Mouse (Mus musculus): ENCODE measurements around the gene Jade2.
A peak's percentile ranks its signal among the peaks of the same experiment; 100 is the strongest.

Gene Jade2

DNA sequence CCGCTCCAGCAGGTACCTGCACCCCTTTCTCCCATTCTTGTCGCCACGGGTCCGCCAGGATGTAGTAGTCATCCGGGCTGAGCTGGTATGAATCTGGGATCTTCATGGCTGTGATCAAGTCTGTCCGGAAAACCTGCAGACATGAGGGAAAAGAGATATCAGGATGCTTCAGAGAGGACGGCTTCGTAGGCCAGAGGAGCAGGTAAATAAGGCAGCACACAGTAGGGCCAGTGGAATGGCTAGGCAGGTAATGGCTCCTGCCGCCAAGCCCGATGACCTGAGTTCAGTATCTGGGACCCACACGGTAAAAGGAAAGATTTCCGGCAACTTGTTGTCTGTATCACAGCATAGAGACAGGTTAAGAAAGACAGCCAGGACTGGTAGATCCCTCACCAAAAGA is 21.9 kb downstream of the Jade2 start:
- no peak for DNase-seq (ENCODE audit: low read depth, low spot score)

GRCm38 (mm10) chr11:51834067-51834411 is 23.4 kb downstream of the Jade2 start:
- DNase-seq (ENCODE audit: low read depth, low spot score) = no peak

DNA sequence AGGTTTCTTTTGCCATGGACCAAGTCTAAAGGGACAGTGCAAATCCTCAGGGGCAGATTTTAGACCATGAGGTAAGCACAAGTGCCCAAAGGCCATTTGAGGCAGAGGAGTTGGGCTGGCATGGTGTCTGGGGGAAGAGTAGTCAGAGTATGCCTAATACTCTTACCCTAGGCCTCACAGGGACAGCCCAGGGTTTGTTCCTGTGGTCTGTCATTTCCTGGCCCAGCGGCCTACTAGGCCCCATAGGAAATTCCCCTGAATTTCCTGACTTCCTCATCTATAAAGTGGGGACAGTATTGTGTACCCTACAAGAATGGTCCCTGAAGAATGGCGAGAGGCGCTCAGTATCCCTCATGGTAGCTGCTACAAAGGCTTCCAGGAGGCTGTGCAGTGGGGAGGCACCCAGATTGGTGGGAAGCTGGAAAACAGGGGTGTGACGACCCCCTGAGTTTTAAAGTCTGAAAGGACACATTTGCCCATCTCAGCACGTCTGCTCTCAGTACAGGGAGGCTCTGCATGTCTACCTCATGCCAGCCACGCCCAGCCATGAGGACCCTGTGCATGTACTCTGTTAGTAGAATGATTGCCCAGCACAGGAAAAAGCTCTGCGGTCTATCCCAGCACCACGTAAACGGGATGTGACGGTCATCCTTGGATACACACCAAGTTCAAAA is 23.9 kb downstream of the Jade2 start:
- DNase-seq (ENCODE audit: low read depth, low spot score) = no peak

- no peak for DNase-seq (ENCODE audit: low read depth, low spot score)
These were observed 24.5 kb downstream of the Jade2 start for GRCm38 (mm10) chr11:51832992-51833391.

DNA sequence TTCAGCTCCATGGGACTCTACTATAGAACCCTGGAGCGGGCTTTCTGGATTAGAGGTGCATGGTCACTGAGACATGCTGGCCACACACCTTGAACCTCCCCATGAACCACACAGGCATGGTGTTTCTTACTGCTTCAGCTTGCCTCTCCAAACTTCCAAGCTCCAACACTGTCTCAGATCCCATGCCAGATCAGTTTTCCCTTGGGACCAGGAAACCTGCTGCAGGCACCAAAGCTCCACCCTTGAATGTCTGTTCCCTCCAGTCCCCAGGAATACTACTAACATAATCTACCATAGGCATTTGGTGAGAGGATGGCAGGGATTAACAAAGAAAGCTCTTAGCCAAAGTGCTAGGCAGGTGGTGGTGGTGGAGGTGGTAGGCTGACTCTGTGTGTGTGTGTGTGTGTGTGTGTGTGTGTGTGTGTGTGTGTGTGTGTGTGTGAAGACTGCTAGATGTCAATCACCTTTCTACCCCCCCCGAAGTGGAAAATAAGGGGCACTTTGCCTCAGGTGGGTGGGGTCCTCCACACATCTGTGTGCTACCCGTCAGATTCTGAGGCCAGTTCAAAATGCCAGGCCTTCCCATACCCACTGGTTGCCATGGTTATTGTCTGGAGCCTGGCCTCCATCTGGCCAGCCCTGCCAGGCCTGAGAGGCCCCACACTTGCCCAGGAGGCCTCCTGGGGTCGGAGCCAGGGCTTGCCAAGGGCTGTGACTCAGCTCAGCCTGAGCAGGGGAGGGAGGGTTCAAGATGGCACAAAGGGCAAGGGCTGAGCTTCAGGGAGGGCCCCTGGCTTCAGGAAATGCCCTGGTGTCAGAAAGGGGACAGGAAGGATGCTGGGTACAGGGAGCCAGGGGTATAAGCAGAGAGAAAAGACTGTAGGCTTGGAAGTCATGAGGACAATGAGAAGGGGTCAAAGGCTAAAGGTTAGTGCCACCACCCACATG is 25.2 kb downstream of the Jade2 start:
- DNase-seq (ENCODE audit: low read depth, low spot score) = no peak

GRCm38 (mm10) chr11:51824867-51825424 is 32.5 kb downstream of the Jade2 start:
- DNase-seq (ENCODE audit: low read depth, low spot score) = no peak

DNA sequence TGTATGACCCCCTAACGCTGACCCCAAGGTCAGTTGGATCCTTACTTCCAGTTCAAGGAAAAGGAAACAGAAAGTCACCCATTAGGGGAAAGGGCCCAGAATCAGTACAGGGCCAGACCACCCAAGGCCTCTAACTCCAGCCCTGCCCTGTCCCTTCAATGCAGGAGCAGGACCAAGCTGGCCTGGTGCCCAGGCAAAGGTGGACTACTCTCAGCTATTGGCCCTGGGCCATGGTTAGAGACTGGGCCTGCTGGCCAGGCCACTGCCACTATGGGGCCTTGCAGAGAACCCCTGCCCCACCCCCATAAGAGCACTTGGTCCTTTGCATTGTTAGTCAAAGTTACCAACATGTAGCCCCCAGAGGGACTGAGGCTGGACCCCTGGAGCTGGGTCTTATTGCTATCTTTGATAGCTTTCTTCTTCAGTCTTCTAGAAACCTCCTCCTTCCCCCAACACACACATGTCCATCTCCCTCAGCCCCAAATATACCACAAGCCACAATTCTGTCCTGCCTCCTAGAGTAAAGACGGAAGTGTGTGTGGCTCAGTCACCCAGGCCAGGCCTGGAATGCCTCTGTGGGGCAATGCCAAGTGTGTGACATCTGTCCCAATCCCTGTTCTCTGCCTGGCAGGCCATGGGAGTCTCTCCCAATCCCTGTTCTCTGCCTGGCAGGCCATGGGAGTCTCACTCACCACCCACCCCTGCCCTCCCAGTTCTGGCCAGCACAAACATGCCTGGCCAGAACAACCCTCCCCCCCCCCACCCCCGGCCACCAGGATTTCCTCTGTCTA is 33.3 kb downstream of the Jade2 start:
- DNase-seq (ENCODE audit: low read depth, low spot score) = no peak

DNA sequence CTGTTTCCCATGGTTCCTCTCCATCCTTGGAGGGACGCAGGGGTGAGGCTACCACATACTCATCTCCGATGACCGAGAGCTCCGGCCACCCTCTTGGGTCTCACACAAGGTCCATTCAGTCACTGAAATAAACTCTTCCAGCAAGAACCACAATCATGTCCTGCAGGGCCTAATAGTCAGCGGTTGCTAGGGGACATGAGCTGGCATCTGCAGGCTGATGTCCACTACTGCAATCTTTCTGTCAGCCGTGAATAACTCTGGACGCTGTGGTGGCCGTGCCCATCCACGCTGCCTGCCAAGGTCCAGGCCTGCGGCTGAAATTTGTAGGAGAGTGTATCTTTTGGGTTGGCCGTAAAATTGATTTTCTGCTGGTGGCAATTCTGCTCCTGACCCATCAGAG is 34.2 kb downstream of the Jade2 start:
- no peak for DNase-seq (ENCODE audit: low read depth, low spot score)

GRCm38 (mm10) chr11:51822736-51823135 is 34.7 kb downstream of the Jade2 start:
- peak; percentile 82 for DNase-seq (ENCODE audit: low read depth, low spot score)

GRCm38 (mm10) chr11:51820861-51821260 is 36.6 kb downstream of the Jade2 start:
- peak; percentile 80 for DNase-seq (ENCODE audit: low read depth, low spot score)

GRCm38 (mm10) chr11:51819964-51820363 is 37.5 kb downstream of the Jade2 start:
- peak; percentile 91 for DNase-seq (ENCODE audit: low read depth, low spot score)

DNA sequence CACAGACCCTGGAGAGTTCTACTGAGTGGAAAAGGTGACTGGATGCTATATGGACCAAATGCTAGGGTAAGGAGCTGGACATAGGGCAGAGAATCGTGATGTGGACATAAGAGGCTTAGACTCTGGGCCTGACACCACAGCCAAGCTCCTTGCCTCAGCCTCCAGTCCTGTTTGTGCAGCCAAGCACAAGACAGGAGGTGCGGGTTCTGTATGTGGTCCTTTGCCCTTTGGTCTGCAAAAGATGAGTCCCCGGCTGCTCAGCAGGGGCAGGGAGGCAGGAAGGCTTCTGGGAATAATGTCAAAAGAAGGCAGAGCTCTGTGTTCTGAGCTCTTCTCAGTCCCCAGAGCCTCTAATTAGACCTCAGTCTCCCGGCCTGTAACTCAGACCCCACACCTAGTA is 38.6 kb downstream of the Jade2 start:
- DNase-seq (ENCODE audit: low read depth, low spot score) = no peak

- peak; percentile 88 for DNase-seq (ENCODE audit: low read depth, low spot score)
These were observed 39.7 kb downstream of the Jade2 start for GRCm38 (mm10) chr11:51817756-51818155.

GRCm38 (mm10) chr11:51812022-51812546 is 45.4 kb downstream of the Jade2 start:
- no peak for DNase-seq (ENCODE audit: low read depth, low spot score)

- peak; percentile 61 for DNase-seq (ENCODE audit: low read depth, low spot score)
These were observed 46.2 kb downstream of the Jade2 start for GRCm38 (mm10) chr11:51811230-51811629.

- DNase-seq (ENCODE audit: low read depth, low spot score) = peak; percentile 45
These were observed 47.7 kb downstream of the Jade2 start for GRCm38 (mm10) chr11:51809632-51810224.

- DNase-seq (ENCODE audit: low read depth, low spot score) = no peak
These were observed 50.2 kb downstream of the Jade2 start for GRCm38 (mm10) chr11:51807108-51807879.

DNA sequence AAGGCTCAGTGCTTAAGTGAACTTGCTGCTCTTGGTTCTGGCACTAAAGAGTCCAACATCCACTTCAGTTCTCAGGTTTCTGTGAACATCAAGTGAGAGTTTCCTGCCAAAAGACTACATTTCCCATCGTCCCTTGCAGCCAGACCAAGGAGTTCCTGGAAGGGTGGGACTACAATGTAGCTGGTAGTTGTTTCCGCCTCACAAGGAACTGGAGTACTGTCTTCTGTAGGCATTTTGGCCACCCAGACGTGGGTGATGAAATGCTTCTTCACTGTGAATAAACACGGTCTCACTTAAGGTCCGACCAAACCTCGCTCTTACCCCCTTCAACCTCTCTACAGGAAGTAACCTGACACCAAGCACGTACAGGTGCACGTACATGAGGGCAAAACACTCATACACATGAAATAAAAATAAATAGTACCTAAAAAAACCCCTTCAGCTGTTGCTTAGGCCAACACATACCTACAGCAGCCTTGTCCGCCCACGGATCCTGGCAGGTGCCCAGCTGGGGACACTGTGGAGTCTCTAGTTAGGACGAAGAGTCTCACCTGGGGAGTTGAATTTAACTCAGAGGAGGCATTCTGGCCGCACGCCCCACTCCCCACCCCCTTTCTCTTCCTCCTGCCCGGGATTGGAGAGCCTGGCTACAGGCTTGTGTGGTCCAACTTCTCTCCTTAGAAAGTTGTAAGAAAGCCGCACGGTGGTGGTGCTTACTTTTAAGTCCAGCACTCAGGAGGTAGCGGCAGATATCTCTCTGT is 52.1 kb downstream of the Jade2 start:
- peak; percentile 90 for DNase-seq (ENCODE audit: low read depth, low spot score)

GRCm38 (mm10) chr11:51800634-51801325 is 56.7 kb downstream of the Jade2 start:
- DNase-seq (ENCODE audit: low read depth, low spot score) = no peak
